Mouse (Mus musculus) myocyte (in vitro differentiated cells): ENCODE measurements at regions not wholly inside any gene's neighbourhood (a gene's known extent, or its start where the extent isn't known, plus 50 kb on each side); places are given as distances from the start of the nearest gene placed in this dataset.

Source experiments
- MAX ChIP-seq: IDR thresholded peaks from one replicate; pipeline ENCODE4 v1.6.1; 2011; ENCODE audit warnings: low read depth, mild to moderate bottlenecking, control low read depth
- MYOD1 ChIP-seq, 3 experiments: IDR thresholded peaks; one replicate each; pipeline ENCODE4 v1.6.1; 2011; ENCODE audit warnings: control low read depth in 2 of 3, low read depth in 2 of 3, mild to moderate bottlenecking in 2 of 3, moderate library complexity in 1 of 3; ENCODE audit not compliant: insufficient read length in 2 of 3, control insufficient read depth in 1 of 3
- POLR2A ChIP-seq: IDR thresholded peaks from one replicate; pipeline ENCODE4 v1.6.1; 2011; ENCODE audit warnings: low read depth, mild to moderate bottlenecking, control low read depth, moderate library complexity; ENCODE audit not compliant: insufficient read length
- TCF12 ChIP-seq: IDR thresholded peaks from one replicate; pipeline ENCODE4 v1.6.1; 2011; ENCODE audit warnings: mild to moderate bottlenecking, control low read depth; ENCODE audit not compliant: poor library complexity, insufficient read depth, severe bottlenecking
- USF1 ChIP-seq: IDR thresholded peaks from one replicate; pipeline ENCODE4 v1.6.1; 2011; ENCODE audit warnings: low read depth, mild to moderate bottlenecking, control low read depth, moderate library complexity

- TF ChIP-seq USF1 (no peak), TCF12 (no peak), POLR2A (no peak), MAX (no peak), MYOD1 (IDR thresholded peaks at IDR 0.05; ENCODE audit: control insufficient read depth in 1 of 3, insufficient read length in 2 of 3, low read depth in 2 of 3) (no peak)
Observed at GRCm38 (mm10) chr3:46848400-46848983, 400.5 kb upstream of the Pabpc4l start.
